Mouse (Mus musculus) layer of hippocampus, postnatal 10 days (tissue): ENCODE results near the gene Zfp128. TPM values are rescaled to one million over a fixed set of nuclear protein-coding genes. Genes with fewer than 3 reads are reported as not detected.
"Not testable (repeated sequence)": the region's sequence is repeated elsewhere in the genome, so short reads cannot be mapped to it uniquely, and the experiment has no call there.

Source experiments
- DNase-seq, 2 experiments: peaks; one replicate each; pipeline ENCODE4 v3.0.0; 2021; ENCODE audit warnings: low spot score in 2 of 2
- long read RNA-seq: library from polyadenylated mRNA; stranded (forward); transcript quantifications from one replicate; pipeline ENCODE4 v2.0.0, GENCODE M21; 2023
- total RNA-seq, 2 experiments: library from RNA; stranded (reverse); gene quantifications; 2 replicates each; pipeline ENCODE4 v1.2.3; 2021

The Zfp128 gene
- total RNA-seq = 1 to 10 TPM; 6.0 to 8.9 TPM
- long read RNA-seq, partial matches to known transcripts = 0 of 5 reads
- long read RNA-seq, other reads (novel, unspliced or antisense) = 1 of 5 reads

GRCm38 (mm10) chr7:12880911-12881660 is at the start of gene Zfp128:
Gene Zfp128 (plus strand): TSS chr7:12881177.
- DNase-seq = peak; percentile 92 to 95

GRCm38 (mm10) chr7:12834162-12835120 is 46.5 kb upstream of the Zfp128 start, which contains the start of gene Zfp110:
Gene Zfp110 (plus strand): TSS chr7:12834761.
- DNase-seq = peak; percentile 81 to 86

- peak; percentile 21 to 39 for DNase-seq
Observed at GRCm38 (mm10) chr7:12835193-12835671, 45.7 kb upstream of the Zfp128 start.

GRCm38 (mm10) chr7:12835779-12836178 is 45.2 kb upstream of the Zfp128 start:
- no peak for DNase-seq

- DNase-seq = no peak
Observed at GRCm38 (mm10) chr7:12874301-12874700, 6.7 kb upstream of the Zfp128 start.

GRCm38 (mm10) chr7:12880036-12880435 is 941 bp upstream of the Zfp128 start:
- no peak for DNase-seq

- DNase-seq = not testable (repeated sequence)
Observed at GRCm38 (mm10) chr7:12880497-12880896, 480 bp upstream of the Zfp128 start.

- DNase-seq = no peak
Observed at GRCm38 (mm10) chr7:12886563-12887266, 5.7 kb downstream of the Zfp128 start.

- no peak for DNase-seq
Observed at GRCm38 (mm10) chr7:12887585-12887984, 6.6 kb downstream of the Zfp128 start.

- no peak for DNase-seq
Observed at GRCm38 (mm10) chr7:12890928-12891327, 10.0 kb downstream of the Zfp128 start.

GRCm38 (mm10) chr7:12891334-12891733 is 10.4 kb downstream of the Zfp128 start:
- DNase-seq = no peak

GRCm38 (mm10) chr7:12897655-12898410 is 16.9 kb downstream of the Zfp128 start, which contains the start of gene Zscan22:
Gene Zscan22 (plus strand): TSS chr7:12897815.
- peak; percentile 91 for DNase-seq

GRCm38 (mm10) chr7:12901517-12901916 is 20.5 kb downstream of the Zfp128 start:
- DNase-seq = no peak

- DNase-seq = no peak
Observed at GRCm38 (mm10) chr7:12903623-12904022, 22.6 kb downstream of the Zfp128 start.

GRCm38 (mm10) chr7:12905146-12905545 is 24.2 kb downstream of the Zfp128 start:
- no peak for DNase-seq

GRCm38 (mm10) chr7:12909498-12909962 is 28.6 kb downstream of the Zfp128 start:
- DNase-seq = peak; percentile 76 to 77

- DNase-seq = peak; percentile 70 to 79
Observed at GRCm38 (mm10) chr7:12910181-12910668, 29.2 kb downstream of the Zfp128 start.

- DNase-seq = no peak
Observed at GRCm38 (mm10) chr7:12913556-12913955, 32.6 kb downstream of the Zfp128 start.

- not testable (repeated sequence) for DNase-seq
Observed at GRCm38 (mm10) chr7:12920495-12920894, 39.5 kb downstream of the Zfp128 start.

GRCm38 (mm10) chr7:12921318-12921704 is 40.3 kb downstream of the Zfp128 start:
- DNase-seq = no peak
